Mouse (Mus musculus) heart, adult 2 months (tissue): ENCODE measurements around the gene Angptl7. TPM values are rescaled to one million over a fixed set of nuclear protein-coding genes. Genes with fewer than 3 reads are reported as not detected.

Experiments
- DNase-seq, 2 experiments: peaks; one replicate each; pipeline ENCODE4 v3.0.0; 2021
- H3K27ac ChIP-seq: fragments of 200-600 bp; 2 replicates; pipeline ENCODE4 v1.8.1; 2022
- H3K27me3 ChIP-seq: fragments of 200-500 bp; 2 replicates; pipeline ENCODE4 v1.6.1; 2012; ENCODE audit warnings: mild to moderate bottlenecking, low read length, inconsistent platforms, mixed read lengths; ENCODE audit not compliant: control insufficient read depth, insufficient read depth
- H3K36me3 ChIP-seq: fragments of 200-500 bp; 2 replicates; pipeline ENCODE4 v1.6.1; 2012; ENCODE audit warnings: low read length, inconsistent platforms; ENCODE audit not compliant: control insufficient read depth, insufficient read depth
- H3K4me1 ChIP-seq: fragments of 200-500 bp; 2 replicates; pipeline ENCODE4 v1.6.1; 2011; ENCODE audit warnings: low read length; ENCODE audit not compliant: control insufficient read depth, insufficient read depth
- H3K4me3 ChIP-seq: fragments of 200-600 bp; 2 replicates; pipeline ENCODE4 v1.8.1; 2022
- H3K79me2 ChIP-seq: fragments of 200-500 bp; replicated peaks from 2 replicates; pipeline ENCODE4 v1.6.1; 2012; ENCODE audit warnings: mild to moderate bottlenecking, inconsistent platforms, low read length, moderate library complexity, mixed read lengths; ENCODE audit not compliant: control insufficient read depth, insufficient read depth
- H3K9ac ChIP-seq: fragments of 200-500 bp; 2 replicates; pipeline ENCODE4 v1.6.1; 2012; ENCODE audit warnings: low read depth, mild to moderate bottlenecking, control low read depth, inconsistent platforms, low read length, mixed read lengths
- CTCF ChIP-seq: fragments of 200-600 bp; IDR thresholded peaks from 2 replicates; pipeline ENCODE4 v1.8.1; 2022; ENCODE audit warnings: antibody characterized with exemption, mild to moderate bottlenecking, moderate library complexity
- EP300 ChIP-seq: fragments of 200-500 bp; IDR thresholded peaks from 2 replicates; pipeline ENCODE4 v1.6.1; 2011; ENCODE audit warnings: low read depth, low read length, control low read depth; ENCODE audit not compliant: insufficient read depth
- POLR2A ChIP-seq: fragments of 200-500 bp; IDR thresholded peaks from 2 replicates; pipeline ENCODE4 v1.6.1; 2011; ENCODE audit warnings: mild to moderate bottlenecking, low read depth, low read length, control low read depth; ENCODE audit not compliant: insufficient read depth
- WGBS: fragments of 180-500 bp; shearing (Covaris S2); methylation state at CpG from one replicate; pipeline ENCODE4 v1.1.7; 2018; 5-methylcytosine and 5-hydroxymethylcytosine counted together
- intact Hi-C: fragments of 180-260 bp; cut with DNase I; formaldehyde crosslinking; loops from one replicate; pipeline ENCODE4 v1.15.1; 2025
- polyA plus RNA-seq: library from polyadenylated mRNA; depleted of rRNA; stranded (reverse); fragments of >200 nt; gene quantifications from 2 replicates; pipeline ENCODE4 v1.2.3, GENCODE M21; 2012
- total RNA-seq, 2 experiments: library from RNA; stranded (reverse); gene quantifications; 2 replicates each; pipeline ENCODE4 v1.2.3; 2021

Angptl7 gene
- total and polyA plus RNA-seq, 3 experiments: 2.5 to 3.7 (median 2.5) TPM

DNA sequence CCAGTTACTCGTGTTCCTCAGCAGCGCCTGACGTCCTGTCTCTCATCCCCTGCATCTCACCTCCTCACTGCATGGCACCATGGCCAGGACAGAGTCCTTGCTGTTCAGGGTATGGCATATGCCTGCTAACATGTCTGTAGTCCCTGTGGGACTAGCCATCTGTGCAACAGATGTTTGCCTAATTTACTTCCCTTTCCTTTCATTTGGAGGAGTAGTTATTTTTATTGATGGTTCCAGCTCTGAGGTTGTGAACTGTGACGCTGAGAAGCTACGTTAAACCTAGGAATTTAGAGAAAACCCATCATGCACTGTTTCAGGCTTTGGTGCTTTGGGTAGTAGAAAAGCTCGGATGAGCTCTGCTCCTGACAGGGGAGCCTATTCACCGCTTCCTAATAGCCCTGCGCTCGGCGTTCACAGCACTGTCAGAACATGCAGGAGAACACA lies 28.9 kb downstream of the Angptl7 start:
- Histone ChIP-seq H3K79me2 (no peaks in the 10 kb centered on the region), H3K27ac (no peak overlapping the region), H3K9ac (no peak overlapping the region), H3K4me1 (no peaks in the 10 kb centered on the region), H3K27me3 (no peaks in the 10 kb centered on the region), H3K36me3 (no peaks in the 10 kb centered on the region; the same call in 1 of the 2 replicates), H3K4me3 (no peak overlapping the region)
- WGBS: 83% methylated on average over 10 of the region's 10 CpGs
- no peak for DNase-seq
- TF ChIP-seq POLR2A: no peak
- no peak for TF ChIP-seq CTCF
- no peak for TF ChIP-seq EP300
- intact Hi-C loops: no loop called here

DNA sequence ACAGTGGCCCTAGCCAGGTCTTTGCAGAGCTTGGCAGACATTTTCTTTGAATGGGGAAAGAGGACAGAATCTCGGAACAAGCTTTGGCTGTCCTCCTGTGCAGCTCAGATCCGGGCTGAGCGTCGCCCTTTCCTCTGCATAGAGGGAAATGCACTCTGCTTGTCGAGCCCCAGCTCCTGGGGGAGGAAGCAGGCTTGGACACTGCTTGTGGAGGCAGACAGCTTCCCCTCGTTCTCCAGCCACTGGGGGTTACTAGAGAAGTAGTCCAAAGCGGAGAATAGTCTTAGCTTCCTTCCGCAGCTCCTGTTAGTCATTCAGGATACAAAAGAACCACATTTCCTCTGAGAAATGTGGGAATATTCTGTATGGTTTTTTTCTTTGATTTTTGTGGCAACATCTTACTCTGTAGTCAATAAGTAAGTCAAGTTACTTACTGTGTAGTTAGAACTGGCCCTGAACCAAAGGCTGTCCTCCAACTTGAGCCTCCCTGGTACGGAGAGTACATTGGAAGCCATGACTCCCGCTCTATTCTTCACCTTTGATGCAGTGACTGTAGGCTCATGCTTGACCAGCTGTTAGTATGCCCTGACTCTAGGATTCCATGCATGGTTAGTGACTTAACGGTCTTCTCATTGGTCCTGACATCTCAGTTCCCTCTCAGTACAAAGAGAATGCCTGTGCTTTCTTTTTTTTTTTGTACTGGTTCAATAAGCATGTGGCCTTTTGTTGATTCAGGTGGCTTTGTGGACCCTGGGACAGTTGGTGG lies 30.6 kb downstream of the Angptl7 start:
- Histone ChIP-seq H3K27ac (no peak overlapping the region), H3K79me2 (no peaks in the 10 kb centered on the region), H3K27me3 (no peaks in the 10 kb centered on the region), H3K36me3 (no peaks in the 10 kb centered on the region), H3K4me1 (no peaks in the 10 kb centered on the region), H3K4me3 (no peak overlapping the region), H3K9ac (no peak overlapping the region)
- TF ChIP-seq EP300: no peak
- no peak for TF ChIP-seq POLR2A
- no peak for TF ChIP-seq CTCF
- intact Hi-C loops: no loop called here
- DNase-seq: no peak
- WGBS: 75% methylated on average over 11 of the region's 11 CpGs

DNA sequence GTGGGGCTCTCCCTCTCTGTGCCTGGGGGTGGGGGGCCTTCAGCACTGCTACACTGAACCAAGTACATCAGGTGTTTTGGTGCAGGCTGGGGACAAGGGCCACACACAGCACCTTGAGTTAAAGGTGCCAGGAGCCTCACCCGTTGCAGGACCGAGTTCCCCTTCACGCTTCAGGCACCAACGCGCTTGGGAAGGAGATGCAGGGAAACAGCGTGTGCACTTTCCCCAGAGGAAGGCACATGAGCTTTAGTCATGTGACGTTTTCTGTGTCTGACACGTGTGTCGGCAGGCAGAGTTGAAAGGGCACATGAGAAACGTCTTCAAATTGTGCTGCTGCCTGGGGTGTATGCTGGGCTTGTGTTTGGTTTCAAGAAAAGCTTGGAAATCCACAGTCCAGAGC lies 31.9 kb downstream of the Angptl7 start:
- no peaks in the 10 kb centered on the region for H3K4me1 ChIP-seq
- no peaks in the 10 kb centered on the region for H3K79me2 ChIP-seq
- no peak overlapping the region for H3K9ac ChIP-seq
- 92% methylated on average over 10 of the region's 10 CpGs for WGBS
- DNase-seq: no peak
- no peaks in the 10 kb centered on the region for H3K27me3 ChIP-seq
- no peak overlapping the region for H3K27ac ChIP-seq
- no peak overlapping the region for H3K4me3 ChIP-seq
- intact Hi-C loops: no loop called here
- TF ChIP-seq POLR2A (no peak), CTCF (no peak), EP300 (no peak)
- no peaks in the 10 kb centered on the region for H3K36me3 ChIP-seq

DNA sequence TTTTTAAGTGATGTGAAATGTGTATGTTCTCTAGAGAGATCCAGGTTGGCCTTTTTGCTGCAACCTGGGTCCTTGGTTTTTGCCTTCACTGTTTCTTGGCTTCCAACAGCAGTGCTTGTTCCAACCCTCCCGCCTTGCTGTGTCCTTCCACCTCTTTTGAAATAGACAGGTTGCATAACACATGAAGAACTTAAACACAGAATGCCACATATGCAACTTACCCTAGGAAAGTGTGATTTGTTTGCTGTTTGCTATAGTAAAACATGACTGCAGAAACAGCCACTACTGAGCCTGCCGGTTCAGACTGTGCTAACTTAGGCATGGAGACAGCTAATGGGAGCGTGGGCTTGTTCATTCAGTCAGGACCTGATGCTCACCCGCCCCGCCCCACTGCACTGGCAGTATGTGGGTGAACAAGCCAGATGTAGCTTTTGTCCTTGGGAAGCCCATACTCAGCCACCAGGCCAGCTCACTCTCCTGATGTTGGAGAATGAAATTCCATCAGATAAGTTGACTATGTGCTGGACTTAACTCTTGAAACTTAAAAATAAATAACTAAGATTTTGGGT lies 33.7 kb downstream of the Angptl7 start:
- H3K9ac ChIP-seq: no peak overlapping the region
- no peaks in the 10 kb centered on the region for H3K27me3 ChIP-seq
- H3K27ac ChIP-seq: no peak overlapping the region
- no peak overlapping the region for H3K4me3 ChIP-seq
- no peaks in the 10 kb centered on the region for H3K4me1 ChIP-seq
- TF ChIP-seq EP300 (no peak), CTCF (no peak), POLR2A (no peak)
- 86% methylated on average over 5 of the region's 5 CpGs for WGBS
- no peaks in the 10 kb centered on the region for H3K79me2 ChIP-seq
- intact Hi-C loops: no loop called here
- no peaks in the 10 kb centered on the region for H3K36me3 ChIP-seq
- no peak for DNase-seq

DNA sequence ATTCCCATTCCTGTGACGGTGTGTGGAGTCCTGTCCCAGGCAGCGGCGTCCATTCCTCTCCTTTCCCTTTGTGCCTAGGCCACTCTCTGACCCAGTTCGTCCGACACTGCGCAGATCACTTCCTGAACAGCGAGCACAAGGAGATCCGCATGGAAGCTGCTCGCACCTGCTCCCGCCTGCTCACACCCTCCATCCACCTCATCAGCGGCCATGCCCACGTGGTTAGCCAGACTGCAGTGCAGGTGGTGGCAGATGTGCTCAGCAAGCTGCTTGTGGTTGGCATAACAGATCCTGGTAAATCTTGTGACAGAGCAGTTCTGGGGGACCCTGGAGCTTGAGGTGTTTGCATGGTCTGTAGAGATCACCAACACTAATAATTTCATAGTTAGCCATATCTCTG lies 35.4 kb downstream of the Angptl7 start:
- H3K27me3 ChIP-seq: no peaks in the 10 kb centered on the region
- intact Hi-C loops: no loop called here
- no peaks in the 10 kb centered on the region for H3K36me3 ChIP-seq
- no peak for DNase-seq
- H3K4me1 ChIP-seq: no peaks in the 10 kb centered on the region
- H3K9ac ChIP-seq: no peak overlapping the region
- no peak for TF ChIP-seq CTCF
- no peak for TF ChIP-seq EP300
- TF ChIP-seq POLR2A: no peak
- H3K27ac ChIP-seq: no peak overlapping the region
- no peaks in the 10 kb centered on the region for H3K79me2 ChIP-seq
- WGBS: 95% methylated on average over 12 of the region's 12 CpGs
- no peak overlapping the region for H3K4me3 ChIP-seq

DNA sequence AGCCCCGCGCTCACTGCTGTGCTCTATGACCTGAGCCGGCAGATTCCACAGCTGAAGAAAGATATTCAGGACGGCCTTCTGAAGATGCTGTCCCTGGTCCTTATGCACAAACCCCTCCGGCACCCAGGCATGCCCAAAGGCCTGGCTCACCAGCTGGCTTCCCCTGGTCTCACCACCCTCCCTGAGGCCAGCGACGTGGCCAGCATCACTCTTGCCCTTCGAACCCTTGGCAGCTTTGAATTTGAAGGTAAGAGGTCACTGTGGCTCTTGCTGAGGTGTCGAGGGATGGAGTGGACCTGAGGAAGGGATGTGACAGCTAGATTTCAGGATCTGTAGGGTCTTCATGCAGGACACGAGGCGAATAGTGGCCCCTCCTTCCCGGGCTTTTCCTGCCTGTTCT lies 36.0 kb downstream of the Angptl7 start:
- 88% methylated on average over 12 of the region's 12 CpGs for WGBS
- Histone ChIP-seq H3K9ac (no peak overlapping the region), H3K27me3 (no peaks in the 10 kb centered on the region), H3K27ac (no peak overlapping the region), H3K4me3 (no peak overlapping the region), H3K4me1 (no peaks in the 10 kb centered on the region), H3K79me2 (no peaks in the 10 kb centered on the region), H3K36me3 (no peaks in the 10 kb centered on the region)
- TF ChIP-seq EP300: no peak
- intact Hi-C loops: no loop called here
- DNase-seq: no peak
